Mouse (Mus musculus): ENCODE data around the gene Krt27. TPM values are rescaled to one million over a fixed set of nuclear protein-coding genes. Genes with fewer than 3 reads are reported as not detected.

Gene Krt27
- not detected in 2 replicates for polyA plus RNA-seq (2012; rRNA removed; ENCODE audit: low replicate concordance)

GRCm38 (mm10) chr11:99351004-99351403 lies at the start of gene Krt27:
Krt27 (minus strand) TSS chr11:99351104.

DNA sequence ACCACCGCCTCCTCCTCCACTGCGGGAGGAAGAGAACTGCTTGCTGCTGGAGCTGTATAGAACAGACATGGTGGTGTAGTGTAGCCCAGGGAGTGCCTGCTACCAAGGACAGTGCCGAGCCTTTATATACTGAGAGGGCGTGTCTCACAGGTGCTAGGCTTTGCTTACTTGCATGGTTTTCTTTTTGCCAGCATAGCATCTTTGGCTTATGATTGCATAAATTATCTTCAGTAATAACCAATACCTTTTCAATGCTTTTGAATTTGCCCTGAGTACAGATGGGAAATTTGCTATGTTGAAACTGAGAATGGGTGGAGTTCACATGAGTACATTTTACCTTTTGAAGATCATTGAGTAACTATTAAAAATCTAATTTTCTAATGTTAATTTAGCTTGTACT lies 38.4 kb upstream of the Krt27 start, which contains the start of gene Krt10:
Krt10 (minus strand) TSS at position 101 of the 400 bp plus-strand sequence.

DNA sequence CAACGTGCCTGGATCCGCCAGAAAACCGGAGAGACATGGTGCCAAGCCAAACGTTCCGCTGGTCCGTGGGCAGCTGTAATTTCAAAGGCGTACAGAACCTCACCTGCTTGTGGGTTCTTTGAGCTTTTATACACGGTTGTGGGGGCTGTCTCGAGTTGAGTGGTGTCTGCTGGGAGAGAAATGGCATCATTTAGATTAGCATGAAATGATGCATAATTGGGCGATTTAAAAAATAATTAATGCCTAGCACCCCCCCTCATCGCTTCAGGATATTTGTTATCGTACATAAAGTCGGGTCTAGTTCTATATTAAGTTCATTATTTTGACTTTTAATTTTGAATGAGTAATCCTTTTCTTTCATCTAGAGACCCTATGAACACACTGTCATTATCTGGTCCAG lies 23.9 kb upstream of the Krt27 start, which contains the start of gene Krt28:
Krt28 (minus strand) TSS at position 101 of the 400 bp plus-strand sequence.

DNA sequence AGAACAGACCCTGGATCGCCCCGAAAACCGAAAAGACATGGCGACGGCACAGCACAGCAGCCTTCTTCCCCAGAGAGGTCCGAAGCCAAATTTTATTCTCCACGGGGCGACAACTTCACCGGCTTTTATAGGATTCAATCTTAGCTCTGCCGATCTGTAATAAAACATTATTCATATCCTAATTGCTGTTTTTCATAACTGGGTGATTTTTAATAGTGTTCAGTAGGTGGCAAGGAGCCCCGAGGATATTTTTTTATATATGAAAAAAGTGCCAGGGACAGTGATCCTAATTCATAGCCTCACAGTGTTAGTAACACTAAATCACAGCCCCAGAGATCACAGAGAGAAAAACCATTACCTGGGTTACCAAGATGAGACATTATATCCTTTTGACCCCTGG lies 13.0 kb downstream of the Krt27 start, which contains the start of gene Krt26:
Krt26 (minus strand) TSS at position 101 of the 400 bp plus-strand sequence.

GRCm38 (mm10) chr11:99322851-99323250 lies 28.1 kb downstream of the Krt27 start, which contains the start of gene Krt25:
Krt25 (minus strand) TSS chr11:99322951.

Other genes starting within 250 kb of the Krt27 start
- gene Ccr7, start 196.0 kb downstream of the Krt27 start, polyA plus RNA-seq (2012; rRNA removed; ENCODE audit: low replicate concordance): 2.8 and 3.1 TPM in 2 replicates
- gene Smarce1, start 120.1 kb downstream of the Krt27 start, polyA plus RNA-seq (2012; rRNA removed; ENCODE audit: low replicate concordance): 17.4 and 34.5 TPM in 2 replicates
- 0.57 and 2.1 TPM in 2 replicates for gene Krt222, start 107.0 kb downstream of the Krt27 start, polyA plus RNA-seq (2012; rRNA removed; ENCODE audit: low replicate concordance)
- gene Krt24, start 65.8 kb downstream of the Krt27 start, polyA plus RNA-seq (2012; rRNA removed; ENCODE audit: low replicate concordance): not detected in 2 replicates
- 0.45 TPM in 1 of 2 replicates, not detected in the other for gene Krt25, start 28.2 kb downstream of the Krt27 start, polyA plus RNA-seq (2012; rRNA removed; ENCODE audit: low replicate concordance)
- gene Krt26, start 13.1 kb downstream of the Krt27 start, polyA plus RNA-seq (2012; rRNA removed; ENCODE audit: low replicate concordance): not detected in 2 replicates
- gene Krt28, start 23.8 kb upstream of the Krt27 start, polyA plus RNA-seq (2012; rRNA removed; ENCODE audit: low replicate concordance): 0.09 and 0.12 TPM in 2 replicates
- gene Krt10, start 38.3 kb upstream of the Krt27 start, polyA plus RNA-seq (2012; rRNA removed; ENCODE audit: low replicate concordance): 0.95 and 1.5 TPM in 2 replicates
- 0.48 TPM in 1 of 2 replicates, not detected in the other for gene Krt12, start 71.2 kb upstream of the Krt27 start, polyA plus RNA-seq (2012; rRNA removed; ENCODE audit: low replicate concordance)
- gene Krt20, start 87.0 kb upstream of the Krt27 start, polyA plus RNA-seq (2012; rRNA removed; ENCODE audit: low replicate concordance): 0.21 and 0.69 TPM in 2 replicates
- 7.2 TPM in 1 of 2 replicates, not detected in the other for gene Krt23, start 142.0 kb upstream of the Krt27 start, polyA plus RNA-seq (2012; rRNA removed; ENCODE audit: low replicate concordance)
- 0.33 TPM in 1 of 2 replicates, not detected in the other for gene Krt39, start 170.2 kb upstream of the Krt27 start, polyA plus RNA-seq (2012; rRNA removed; ENCODE audit: low replicate concordance)
- not detected in 2 replicates for gene Krt40, start 192.1 kb upstream of the Krt27 start, polyA plus RNA-seq (2012; rRNA removed; ENCODE audit: low replicate concordance)
- gene Krtap3-3, start 199.8 kb upstream of the Krt27 start, polyA plus RNA-seq (2012; rRNA removed; ENCODE audit: low replicate concordance): not detected in 2 replicates
- gene Krtap3-2, start 205.7 kb upstream of the Krt27 start, polyA plus RNA-seq (2012; rRNA removed; ENCODE audit: low replicate concordance): not detected in 2 replicates
- not detected in 2 replicates for gene Gm11939, start 208.4 kb upstream of the Krt27 start, polyA plus RNA-seq (2012; rRNA removed; ENCODE audit: low replicate concordance)
- not detected in 2 replicates for gene Krtap3-1, start 215.5 kb upstream of the Krt27 start, polyA plus RNA-seq (2012; rRNA removed; ENCODE audit: low replicate concordance)
- not detected in 2 replicates for gene Krtap1-5, start 229.9 kb upstream of the Krt27 start, polyA plus RNA-seq (2012; rRNA removed; ENCODE audit: low replicate concordance)
- not detected in 2 replicates for gene Krtap1-4, start 232.6 kb upstream of the Krt27 start, polyA plus RNA-seq (2012; rRNA removed; ENCODE audit: low replicate concordance)
- not detected in 2 replicates for gene Krtap1-3, start 240.2 kb upstream of the Krt27 start, polyA plus RNA-seq (2012; rRNA removed; ENCODE audit: low replicate concordance)
- not detected in 2 replicates for gene Krtap9-3, start 247.0 kb upstream of the Krt27 start, polyA plus RNA-seq (2012; rRNA removed; ENCODE audit: low replicate concordance)

All from subcutaneous adipose tissue, adult 2 months (tissue).